Mouse (Mus musculus): ENCODE measurements around the gene St7. TPM values are rescaled to one million over a fixed set of nuclear protein-coding genes. Genes with fewer than 3 reads are reported as not detected.

The St7 gene
- total RNA-seq, 4 experiments from 2014 or later, result 31.5 to 58.0 (median 46.3) TPM

GRCm38 (mm10) chr6:17887765-17888164, 195.0 kb downstream of the St7 start:
- DNase-seq (ENCODE audit: low spot score in 2 of 2), result no peak

GRCm38 (mm10) chr6:17895562-17895961, 202.8 kb downstream of the St7 start:
- DNase-seq (ENCODE audit: low spot score in 2 of 2), result no peak

- DNase-seq (ENCODE audit: low spot score in 2 of 2), result no peak
These were observed 205.8 kb downstream of the St7 start for GRCm38 (mm10) chr6:17898539-17898938.

- DNase-seq (ENCODE audit: low spot score in 2 of 2), result no peak
These were observed 210.6 kb downstream of the St7 start for GRCm38 (mm10) chr6:17903355-17903754.

- no peak for DNase-seq (ENCODE audit: low spot score in 2 of 2)
These were observed 213.0 kb downstream of the St7 start for GRCm38 (mm10) chr6:17905776-17906175.

GRCm38 (mm10) chr6:17906289-17906688, 213.6 kb downstream of the St7 start:
- no peak for DNase-seq (ENCODE audit: low spot score in 2 of 2)

GRCm38 (mm10) chr6:17912312-17912711, 219.6 kb downstream of the St7 start:
- DNase-seq (ENCODE audit: low spot score in 2 of 2), result no peak

- DNase-seq (ENCODE audit: low spot score in 2 of 2), result no peak
These were observed 220.1 kb downstream of the St7 start for GRCm38 (mm10) chr6:17912825-17913224.

GRCm38 (mm10) chr6:17913315-17913714, 220.6 kb downstream of the St7 start:
- DNase-seq (ENCODE audit: low spot score in 2 of 2), result no peak

- no peak for DNase-seq (ENCODE audit: low spot score in 2 of 2)
These were observed 221.6 kb downstream of the St7 start for GRCm38 (mm10) chr6:17914300-17914699.

GRCm38 (mm10) chr6:17917233-17917632, 224.5 kb downstream of the St7 start:
- DNase-seq (ENCODE audit: low spot score in 2 of 2), result no peak

- no peak for DNase-seq (ENCODE audit: low spot score in 2 of 2)
These were observed 229.4 kb downstream of the St7 start for GRCm38 (mm10) chr6:17922180-17922579.

GRCm38 (mm10) chr6:17922967-17923366, 230.2 kb downstream of the St7 start:
- DNase-seq (ENCODE audit: low spot score in 2 of 2), result no peak

GRCm38 (mm10) chr6:17923370-17923769, 230.6 kb downstream of the St7 start:
- no peak for DNase-seq (ENCODE audit: low spot score in 2 of 2)

- no peak for DNase-seq (ENCODE audit: low spot score in 2 of 2)
These were observed 231.3 kb downstream of the St7 start for GRCm38 (mm10) chr6:17923894-17924505.

GRCm38 (mm10) chr6:17925267-17925666, 232.5 kb downstream of the St7 start:
- no peak for DNase-seq (ENCODE audit: low spot score in 2 of 2)

- DNase-seq (ENCODE audit: low spot score in 2 of 2), result no peak
These were observed 235.0 kb downstream of the St7 start for GRCm38 (mm10) chr6:17927746-17928145.

GRCm38 (mm10) chr6:17931187-17931586, 238.5 kb downstream of the St7 start:
- DNase-seq (ENCODE audit: low spot score in 2 of 2), result no peak

- no peak for DNase-seq (ENCODE audit: low spot score in 2 of 2)
These were observed 239.1 kb downstream of the St7 start for GRCm38 (mm10) chr6:17931835-17932234.

- DNase-seq (ENCODE audit: low spot score in 2 of 2), result no peak
These were observed 240.1 kb downstream of the St7 start for GRCm38 (mm10) chr6:17932806-17933205.

- no peak for DNase-seq (ENCODE audit: low spot score in 2 of 2)
These were observed 246.1 kb downstream of the St7 start for GRCm38 (mm10) chr6:17938631-17939346.

- no peak for DNase-seq (ENCODE audit: low spot score in 2 of 2)
These were observed 249.2 kb downstream of the St7 start for GRCm38 (mm10) chr6:17941916-17942315.

- DNase-seq (ENCODE audit: low spot score in 2 of 2), result no peak
These were observed 249.6 kb downstream of the St7 start for GRCm38 (mm10) chr6:17942344-17942743.

Measured in layer of hippocampus, adult 8-10 months (tissue).